Mouse (Mus musculus): ENCODE results near the gene Sirt4. TPM values are rescaled to one million over a fixed set of nuclear protein-coding genes. Genes with fewer than 3 reads are reported as not detected.
A peak's percentile ranks its signal among the peaks of the same experiment; 100 is the strongest.
"Not testable (repeated sequence)": the region's sequence is repeated elsewhere in the genome, so short reads cannot be mapped to it uniquely, and the experiment has no call there.

The Sirt4 gene
- polyA plus RNA-seq, 1 experiment from 2014 or later: 16.2 TPM

DNA sequence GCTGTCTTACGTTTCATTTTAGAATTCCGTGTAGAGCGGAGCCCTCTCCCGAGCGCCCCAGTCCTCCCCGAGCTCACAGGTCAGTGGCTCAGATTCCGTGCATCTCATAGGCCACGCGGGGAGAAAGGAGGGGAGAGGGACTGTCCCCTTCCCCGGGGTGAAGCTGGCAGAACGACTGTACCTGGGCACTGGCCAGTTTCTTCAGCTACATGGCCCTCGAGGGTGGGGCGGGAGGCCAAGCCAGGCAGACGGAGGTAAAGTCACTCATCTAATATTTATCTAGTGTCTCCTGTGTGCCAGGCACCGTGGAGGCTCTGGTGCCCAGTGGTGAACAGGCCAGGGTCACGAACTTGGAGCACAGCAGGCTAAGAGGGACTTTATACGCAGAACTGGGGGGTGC lies 37.4 kb downstream of the Sirt4 start:
- Histone ChIP-seq H3K27me3 (ENCODE audit: control insufficient read depth, insufficient read depth, low read length) (no peaks in the 10 kb centered on the region), H3K9ac (ENCODE audit: low read length) (no peak overlapping the region), H3K36me3 (ENCODE audit: control insufficient read depth, insufficient read depth, low read length) (peaks cover 88% of the 10 kb centered on the region), H3K9me3 (ENCODE audit: control insufficient read depth, low read length) (no peaks in the 10 kb centered on the region), H3K27ac (ENCODE audit: low read depth, low read length) (no peak overlapping the region; the same call in 1 of the 2 replicates), H3K4me3 (ENCODE audit: low read depth, low read length) (no peak overlapping the region), H3K4me2 (no peak overlapping the region), H3K4me1 (ENCODE audit: control insufficient read depth, insufficient read depth, low read length) (no peaks in the 10 kb centered on the region; the same call in none of the 2 replicates)
- 86% methylated on average over 17 of the region's 17 CpGs for WGBS
- no peak for DNase-seq (ENCODE audit: low spot score, missing footprints)
- ATAC-seq (ENCODE audit: low FRiP score): no peak

DNA sequence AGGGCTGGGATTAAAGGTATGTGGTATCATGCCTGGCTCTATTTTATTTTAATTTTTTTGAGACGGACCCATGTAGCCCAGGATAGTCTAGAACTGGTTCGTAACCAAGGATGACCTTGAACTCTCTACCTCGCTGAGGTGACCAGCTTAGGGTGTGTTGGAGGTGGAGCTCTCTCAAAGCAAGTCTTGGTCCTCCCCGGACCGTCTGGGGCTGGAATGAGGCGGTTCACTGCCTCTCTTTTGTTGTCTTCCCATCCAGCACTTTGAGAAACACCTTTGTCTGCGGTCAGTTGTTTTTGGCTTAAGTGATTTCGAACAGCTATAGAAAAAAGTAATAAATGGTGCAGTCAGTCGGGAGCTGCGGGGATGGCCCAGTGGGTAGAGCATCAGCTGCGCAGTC lies 40.4 kb downstream of the Sirt4 start:
- H3K4me1 ChIP-seq (ENCODE audit: control insufficient read depth, insufficient read depth, low read length): peaks cover 16% of the 10 kb centered on the region
- H3K9ac ChIP-seq (ENCODE audit: low read length): no peak overlapping the region
- no peak overlapping the region for H3K27ac ChIP-seq (ENCODE audit: low read depth, low read length)
- H3K27me3 ChIP-seq (ENCODE audit: control insufficient read depth, insufficient read depth, low read length): no peaks in the 10 kb centered on the region
- H3K4me3 ChIP-seq (ENCODE audit: low read depth, low read length): no peak overlapping the region
- ATAC-seq (ENCODE audit: low FRiP score): no peak
- H3K36me3 ChIP-seq (ENCODE audit: control insufficient read depth, insufficient read depth, low read length): peaks cover 83% of the 10 kb centered on the region
- DNase-seq (ENCODE audit: low spot score, missing footprints): no peak
- no peaks in the 10 kb centered on the region for H3K9me3 ChIP-seq (ENCODE audit: control insufficient read depth, low read length)
- no peak overlapping the region for H3K4me2 ChIP-seq
- WGBS: 78% methylated on average over 11 of the region's 11 CpGs

DNA sequence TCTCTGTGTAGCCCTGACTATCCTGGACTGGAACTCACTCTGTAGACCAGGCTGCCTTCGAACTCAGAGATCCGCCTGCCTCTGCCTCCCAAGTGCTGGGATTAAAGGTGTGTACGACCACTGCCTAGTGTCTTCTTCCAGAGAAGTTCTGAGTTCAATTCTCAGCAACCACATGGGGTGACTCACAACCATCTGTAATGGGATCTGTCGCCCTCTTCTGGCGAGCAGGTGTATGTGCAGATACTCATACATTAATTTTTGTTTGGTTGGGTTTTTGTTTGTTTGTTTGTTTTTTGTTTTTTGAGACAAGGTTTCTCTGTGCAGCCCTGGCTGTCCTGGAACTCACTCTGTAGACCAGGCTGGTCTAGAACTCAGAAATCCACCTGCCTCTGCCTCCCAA lies 41.9 kb downstream of the Sirt4 start:
- not testable (repeated sequence) for H3K27ac ChIP-seq (ENCODE audit: low read depth, low read length); H3K9ac ChIP-seq (ENCODE audit: low read length); DNase-seq (ENCODE audit: low spot score, missing footprints); ATAC-seq (ENCODE audit: low FRiP score); H3K4me2 ChIP-seq; H3K27me3 ChIP-seq (ENCODE audit: control insufficient read depth, insufficient read depth, low read length); H3K9me3 ChIP-seq (ENCODE audit: control insufficient read depth, low read length); H3K4me3 ChIP-seq (ENCODE audit: low read depth, low read length)
- Histone ChIP-seq H3K36me3 (ENCODE audit: control insufficient read depth, insufficient read depth, low read length) (peaks cover 79% of the 10 kb centered on the region), H3K4me1 (ENCODE audit: control insufficient read depth, insufficient read depth, low read length) (peaks cover 31% of the 10 kb centered on the region)
- WGBS: 68% methylated on average over 5 of the region's 5 CpGs

DNA sequence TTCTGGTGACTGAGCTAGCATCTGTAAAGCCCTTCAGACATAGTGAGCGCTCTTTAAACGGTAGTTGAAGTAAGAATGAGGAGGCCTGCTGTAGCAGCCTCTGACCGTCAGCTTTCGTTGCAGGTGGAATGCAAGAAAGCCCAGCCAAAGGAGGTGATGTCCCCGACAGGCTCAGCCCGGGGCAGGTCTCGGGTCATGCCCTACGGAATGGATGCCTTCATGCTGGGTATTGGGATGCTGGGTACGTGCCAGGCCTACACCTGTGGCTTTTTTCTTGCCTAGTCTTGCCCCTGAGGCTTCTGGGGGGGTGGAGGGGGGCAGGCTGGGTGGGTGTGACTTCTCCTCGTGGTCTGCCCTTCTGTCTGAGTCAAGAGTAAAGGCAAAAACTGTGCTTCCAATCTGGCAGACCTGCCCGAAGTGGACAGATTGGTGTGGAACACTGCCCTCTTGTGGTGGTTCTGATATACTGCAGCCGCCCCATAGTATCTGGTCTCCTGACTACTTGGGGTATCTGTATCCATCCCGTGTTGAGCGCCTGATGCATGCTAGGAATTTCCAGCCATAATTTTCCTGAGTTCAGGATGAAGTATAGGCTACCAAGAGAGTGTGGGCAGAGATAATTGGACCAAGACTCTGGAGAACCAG lies 43.2 kb downstream of the Sirt4 start:
- Histone ChIP-seq H3K9me3 (ENCODE audit: control insufficient read depth, low read length) (no peaks in the 10 kb centered on the region), H3K4me1 (ENCODE audit: control insufficient read depth, insufficient read depth, low read length) (peaks cover 40% of the 10 kb centered on the region), H3K4me2 (peak overlapping the region; percentile 17), H3K27me3 (ENCODE audit: control insufficient read depth, insufficient read depth, low read length) (no peaks in the 10 kb centered on the region), H3K9ac (ENCODE audit: low read length) (0 out of 2 replicates have a peak overlapping the region, but pooled peaks have one; percentile 24), H3K36me3 (ENCODE audit: control insufficient read depth, insufficient read depth, low read length) (peaks cover 67% of the 10 kb centered on the region), H3K27ac (ENCODE audit: low read depth, low read length) (peak overlapping the region; percentile 63), H3K4me3 (ENCODE audit: low read depth, low read length) (no peak overlapping the region)
- WGBS: 49% methylated on average over 14 of the region's 14 CpGs
- no peak for ATAC-seq (ENCODE audit: low FRiP score)
- DNase-seq (ENCODE audit: low spot score, missing footprints): peak; percentile 98

DNA sequence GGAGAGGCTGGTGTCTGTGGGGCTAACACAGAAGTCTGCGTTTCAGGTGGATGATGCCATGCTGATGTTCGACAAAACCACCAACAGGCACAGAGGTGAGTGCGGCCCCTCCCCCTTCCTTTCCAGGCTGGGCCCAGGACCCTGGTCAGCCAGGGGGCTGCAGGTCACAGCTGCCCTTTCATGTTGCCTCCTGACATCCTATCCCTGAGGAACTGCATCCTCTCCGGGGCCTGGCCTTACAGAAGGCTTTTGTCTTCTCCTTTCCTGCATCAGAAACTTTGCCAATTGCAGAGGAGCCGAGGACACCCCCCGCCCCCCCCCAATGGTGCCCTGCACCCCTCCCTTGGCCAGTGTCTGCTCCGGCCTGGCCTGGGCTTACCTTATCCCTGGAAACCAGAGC lies 45.9 kb downstream of the Sirt4 start:
- H3K4me2 ChIP-seq: peak overlapping the region; percentile 100
- H3K9me3 ChIP-seq (ENCODE audit: control insufficient read depth, low read length): no peaks in the 10 kb centered on the region
- H3K9ac ChIP-seq (ENCODE audit: low read length): peak overlapping the region; percentile 100
- ATAC-seq (ENCODE audit: low FRiP score): no peak
- H3K36me3 ChIP-seq (ENCODE audit: control insufficient read depth, insufficient read depth, low read length): peaks cover 51% of the 10 kb centered on the region
- H3K27me3 ChIP-seq (ENCODE audit: control insufficient read depth, insufficient read depth, low read length): no peaks in the 10 kb centered on the region
- peak overlapping the region; percentile 100 for H3K4me3 ChIP-seq (ENCODE audit: low read depth, low read length)
- peaks cover 65% of the 10 kb centered on the region for H3K4me1 ChIP-seq (ENCODE audit: control insufficient read depth, insufficient read depth, low read length)
- peak overlapping the region; percentile 100 for H3K27ac ChIP-seq (ENCODE audit: low read depth, low read length)
- DNase-seq (ENCODE audit: low spot score, missing footprints): no peak
- WGBS: 31% methylated on average over 7 of the region's 7 CpGs

DNA sequence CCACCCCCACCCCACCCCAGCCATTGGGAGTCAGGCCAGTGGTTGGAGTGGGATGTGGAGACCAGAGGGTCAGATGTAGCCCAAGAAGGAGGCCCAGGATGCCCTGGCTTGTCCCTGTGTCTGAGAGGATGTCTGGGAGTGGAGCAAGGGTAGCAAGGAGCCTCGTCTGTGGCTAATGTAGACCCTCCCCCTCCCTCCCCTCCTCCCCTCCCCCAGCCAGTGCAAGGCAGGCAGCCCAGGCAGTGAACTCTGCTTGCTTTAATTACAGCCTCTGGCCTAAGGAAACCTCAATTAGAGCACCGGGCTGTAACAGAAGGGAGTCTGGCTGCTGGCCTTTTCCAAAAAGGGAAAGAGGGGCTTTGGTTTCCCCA lies 46.6 kb downstream of the Sirt4 start:
- DNase-seq (ENCODE audit: low spot score, missing footprints): peak; percentile 89
- Histone ChIP-seq H3K4me1 (ENCODE audit: control insufficient read depth, insufficient read depth, low read length) (peaks cover 73% of the 10 kb centered on the region), H3K4me2 (peak overlapping the region; percentile 100), H3K36me3 (ENCODE audit: control insufficient read depth, insufficient read depth, low read length) (peaks cover 48% of the 10 kb centered on the region), H3K9me3 (ENCODE audit: control insufficient read depth, low read length) (no peaks in the 10 kb centered on the region), H3K27ac (ENCODE audit: low read depth, low read length) (peak overlapping the region; percentile 100), H3K27me3 (ENCODE audit: control insufficient read depth, insufficient read depth, low read length) (no peaks in the 10 kb centered on the region), H3K4me3 (ENCODE audit: low read depth, low read length) (peak overlapping the region; percentile 100), H3K9ac (ENCODE audit: low read length) (peak overlapping the region; percentile 100)
- WGBS: 0% methylated on average over 2 of the region's 2 CpGs
- 0 out of 2 replicates have a peak, but pooled peaks have one; percentile 1 for ATAC-seq (ENCODE audit: low FRiP score)

DNA sequence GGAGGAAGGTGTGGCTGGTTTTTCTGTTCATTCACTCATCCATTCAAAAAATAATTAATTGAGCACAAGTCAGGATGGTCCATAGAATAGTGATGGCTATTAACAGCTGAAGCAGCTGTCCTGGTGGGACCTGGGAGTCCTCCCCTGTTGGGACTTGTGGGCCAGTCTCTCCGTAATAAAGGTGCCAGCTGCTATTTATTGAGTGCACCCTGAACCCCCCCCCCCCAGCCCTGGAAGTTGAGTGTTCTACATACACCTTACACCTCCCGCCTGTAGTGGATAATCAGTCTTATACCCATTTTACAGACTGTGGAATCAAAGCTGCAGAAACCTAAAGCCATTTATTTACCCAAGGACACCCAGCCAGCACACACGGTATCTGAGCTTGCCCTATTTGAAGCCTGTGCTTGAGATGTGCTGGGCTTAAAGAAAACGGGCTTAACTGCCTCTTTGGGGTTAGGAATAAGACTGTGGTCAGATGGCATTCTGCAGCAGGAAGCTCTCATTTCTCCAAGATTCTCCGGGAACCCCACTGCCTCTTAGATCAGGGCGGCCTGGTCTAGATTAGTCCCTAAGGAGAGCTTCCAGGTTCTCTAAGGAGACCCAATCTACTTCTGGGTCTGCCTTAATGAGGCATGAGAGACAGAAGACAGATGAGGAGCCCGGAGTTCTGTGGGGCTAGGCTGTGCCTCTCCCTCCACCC lies 47.1 kb downstream of the Sirt4 start:
- H3K36me3 ChIP-seq (ENCODE audit: control insufficient read depth, insufficient read depth, low read length): peaks cover 47% of the 10 kb centered on the region
- H3K4me1 ChIP-seq (ENCODE audit: control insufficient read depth, insufficient read depth, low read length): peaks cover 78% of the 10 kb centered on the region
- peak overlapping the region; percentile 100 for H3K9ac ChIP-seq (ENCODE audit: low read length)
- no peaks in the 10 kb centered on the region for H3K9me3 ChIP-seq (ENCODE audit: control insufficient read depth, low read length)
- H3K27me3 ChIP-seq (ENCODE audit: control insufficient read depth, insufficient read depth, low read length): no peaks in the 10 kb centered on the region
- peak overlapping the region; percentile 100 for H3K4me3 ChIP-seq (ENCODE audit: low read depth, low read length)
- DNase-seq (ENCODE audit: low spot score, missing footprints): peak; percentile 93
- H3K4me2 ChIP-seq: peak overlapping the region; percentile 100
- 21% methylated on average over 7 of the region's 7 CpGs for WGBS
- peak; percentile 1 for ATAC-seq (ENCODE audit: low FRiP score)
- H3K27ac ChIP-seq (ENCODE audit: low read depth, low read length): peak overlapping the region; percentile 100

DNA sequence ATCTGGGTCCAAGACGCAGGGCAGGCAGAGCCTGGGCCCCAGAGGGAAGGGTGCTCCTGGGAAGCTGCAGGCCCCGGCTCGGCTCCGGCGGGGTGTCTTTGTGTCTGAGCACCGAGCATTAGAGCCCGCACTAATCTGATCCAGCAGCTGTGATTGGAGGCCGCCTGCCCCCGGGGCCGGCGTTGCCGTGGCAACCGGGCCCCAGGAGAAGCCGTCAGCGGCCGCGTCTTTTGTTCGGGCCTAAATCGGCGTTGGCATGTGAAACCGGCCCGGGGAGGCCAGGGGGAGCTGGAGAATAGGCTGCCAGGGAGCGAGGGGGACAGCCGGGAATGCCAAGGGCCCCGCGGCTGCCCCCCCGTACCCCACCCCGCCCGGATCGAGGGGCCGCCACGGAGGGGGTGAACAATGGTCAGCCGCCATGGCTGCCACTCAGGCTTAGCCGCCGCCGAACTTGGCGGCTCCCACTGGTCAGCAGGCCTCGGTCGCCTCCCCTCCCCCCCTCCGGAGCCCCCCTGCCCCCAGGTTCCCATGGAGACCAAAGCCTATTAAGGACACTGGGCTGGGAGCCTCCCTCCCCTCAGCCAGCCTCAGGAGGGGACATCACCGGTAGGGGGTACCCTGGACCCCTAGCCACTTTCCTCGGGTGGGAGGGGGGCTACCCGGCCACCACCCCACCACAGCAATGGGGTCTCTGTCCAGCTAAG lies 48.0 kb downstream of the Sirt4 start:
- H3K27me3 ChIP-seq (ENCODE audit: control insufficient read depth, insufficient read depth, low read length): no peaks in the 10 kb centered on the region
- peak; percentile 100 for DNase-seq (ENCODE audit: low spot score, missing footprints)
- H3K4me2 ChIP-seq: peak overlapping the region; percentile 100
- H3K36me3 ChIP-seq (ENCODE audit: control insufficient read depth, insufficient read depth, low read length): peaks cover 39% of the 10 kb centered on the region
- H3K4me3 ChIP-seq (ENCODE audit: low read depth, low read length): peak overlapping the region; percentile 100
- H3K27ac ChIP-seq (ENCODE audit: low read depth, low read length): peak overlapping the region; percentile 100
- peak overlapping the region; percentile 100 for H3K9ac ChIP-seq (ENCODE audit: low read length)
- WGBS: under 1% methylated on average over 43 of the region's 43 CpGs
- peaks cover 82% of the 10 kb centered on the region for H3K4me1 ChIP-seq (ENCODE audit: control insufficient read depth, insufficient read depth, low read length)
- H3K9me3 ChIP-seq (ENCODE audit: control insufficient read depth, low read length): no peaks in the 10 kb centered on the region
- peak; percentile 91 for ATAC-seq (ENCODE audit: low FRiP score)
